Mouse (Mus musculus): ENCODE results near the gene Zscan18. TPM values are rescaled to one million over a fixed set of nuclear protein-coding genes. Genes with fewer than 3 reads are reported as not detected.

Gene Zscan18
- polyA plus RNA-seq, 1 experiment from 2014 or later = 8.2 TPM

Other genes starting within 250 kb of the Zscan18 start
- gene Vmn2r53, start 194.8 kb downstream of the Zscan18 start, polyA plus RNA-seq (2015; fragmentation: Nextera tagmentation; extraction: Ambion mirVana) = not detected in 2 replicates
- gene Vmn2r54, start 163.3 kb downstream of the Zscan18 start, polyA plus RNA-seq (2015; fragmentation: Nextera tagmentation; extraction: Ambion mirVana) = not detected in 2 replicates
- gene Vmn2r55, start 118.6 kb downstream of the Zscan18 start, polyA plus RNA-seq (2015; fragmentation: Nextera tagmentation; extraction: Ambion mirVana) = not detected in 2 replicates
- not detected in 2 replicates for gene Vmn2r56, start 68.6 kb downstream of the Zscan18 start, polyA plus RNA-seq (2015; fragmentation: Nextera tagmentation; extraction: Ambion mirVana)
- 10.2 and 11.6 TPM in 2 replicates for gene Zfp329, start 15.2 kb upstream of the Zscan18 start, polyA plus RNA-seq (2015; fragmentation: Nextera tagmentation; extraction: Ambion mirVana)
- 19.0 and 21.0 TPM in 2 replicates for gene Zfp110, start 31.1 kb upstream of the Zscan18 start, polyA plus RNA-seq (2015; fragmentation: Nextera tagmentation; extraction: Ambion mirVana)
- 2.3 and 3.2 TPM in 2 replicates for gene Zfp128, start 77.5 kb upstream of the Zscan18 start, polyA plus RNA-seq (2015; fragmentation: Nextera tagmentation; extraction: Ambion mirVana)
- 10.4 and 11.1 TPM in 2 replicates for gene Zscan22, start 94.2 kb upstream of the Zscan18 start, polyA plus RNA-seq (2015; fragmentation: Nextera tagmentation; extraction: Ambion mirVana)
- 564 and 647 TPM in 2 replicates for gene Rps5, start 118.7 kb upstream of the Zscan18 start, polyA plus RNA-seq (2015; fragmentation: Nextera tagmentation; extraction: Ambion mirVana)
- gene Rnf225, start 123.8 kb upstream of the Zscan18 start, polyA plus RNA-seq (2015; fragmentation: Nextera tagmentation; extraction: Ambion mirVana) = 0.63 and 0.70 TPM in 2 replicates
- 5.9 and 6.0 TPM in 2 replicates for gene Zfp324, start 162.2 kb upstream of the Zscan18 start, polyA plus RNA-seq (2015; fragmentation: Nextera tagmentation; extraction: Ambion mirVana)
- gene Zfp446, start 174.2 kb upstream of the Zscan18 start, polyA plus RNA-seq (2015; fragmentation: Nextera tagmentation; extraction: Ambion mirVana) = 5.4 and 6.1 TPM in 2 replicates
- 0.11 and 0.14 TPM in 2 replicates for gene Slc27a5, start 194.6 kb upstream of the Zscan18 start, polyA plus RNA-seq (2015; fragmentation: Nextera tagmentation; extraction: Ambion mirVana)
- 155 and 165 TPM in 2 replicates for gene Trim28, start 195.5 kb upstream of the Zscan18 start, polyA plus RNA-seq (2015; fragmentation: Nextera tagmentation; extraction: Ambion mirVana)
- 15.1 and 16.9 TPM in 2 replicates for gene Zbtb45, start 206.4 kb upstream of the Zscan18 start, polyA plus RNA-seq (2015; fragmentation: Nextera tagmentation; extraction: Ambion mirVana)
- 126 and 138 TPM in 2 replicates for gene Chmp2a, start 231.2 kb upstream of the Zscan18 start, polyA plus RNA-seq (2015; fragmentation: Nextera tagmentation; extraction: Ambion mirVana)
- gene Ube2m, start 234.6 kb upstream of the Zscan18 start, polyA plus RNA-seq (2015; fragmentation: Nextera tagmentation; extraction: Ambion mirVana) = 82.3 and 93.6 TPM in 2 replicates

Data from heart, embryonic 13.5 days (tissue).